Mouse (Mus musculus): Measurements from ENCODE around the gene Acap2.

Acap2 gene

GRCm38 (mm10) chr16:31047186-31047898 lies 153.7 kb downstream of the Acap2 start:
- DNase-seq (ENCODE audit: low spot score in 2 of 2): no peak

- DNase-seq (ENCODE audit: low spot score in 2 of 2): no peak
Measured at GRCm38 (mm10) chr16:31046217-31046659, 154.8 kb downstream of the Acap2 start.

GRCm38 (mm10) chr16:31045211-31045610 lies 155.8 kb downstream of the Acap2 start:
- no peak for DNase-seq (ENCODE audit: low spot score in 2 of 2)

DNA sequence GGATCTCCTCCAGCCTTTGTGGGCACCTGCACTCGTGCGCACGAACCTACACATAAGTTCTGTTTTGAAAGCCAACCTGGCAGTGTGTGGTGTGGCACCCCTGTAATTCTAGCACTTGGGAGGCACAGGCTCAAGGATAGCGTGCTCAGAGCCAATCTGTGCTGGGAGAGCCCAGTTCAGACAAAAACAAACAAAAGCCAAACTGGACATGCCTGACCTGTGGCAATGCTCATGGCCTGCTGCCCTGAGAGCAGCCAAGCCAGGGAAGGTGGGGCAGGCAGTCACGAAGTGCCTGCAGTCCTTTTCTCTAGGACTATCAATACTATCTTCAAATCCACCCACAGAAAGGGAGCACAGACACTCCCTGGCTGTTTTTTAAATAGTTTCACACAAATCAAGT lies 157.9 kb downstream of the Acap2 start:
- no peak for DNase-seq (ENCODE audit: low spot score in 2 of 2)

Data from spleen, postnatal 36 days (tissue).